Mouse (Mus musculus): ENCODE measurements around the gene Nova2. TPM values are rescaled to one million over a fixed set of nuclear protein-coding genes. Genes with fewer than 3 reads are reported as not detected.
A peak's percentile ranks its signal among the peaks of the same experiment; 100 is the strongest.

Nova2 gene
- polyA plus RNA-seq, 1 experiment from 2014 or later, result 0.33 TPM

- peak; percentile 22; the same call in 1 of the 2 replicates for ATAC-seq (ENCODE audit: insufficient number of reproducible peaks, insufficient read depth, low FRiP score, low TSS enrichment, low read depth)
Measured at GRCm38 (mm10) chr7:18958384-18958766, 32.7 kb downstream of the Nova2 start.

GRCm38 (mm10) chr7:18959446-18959845, 33.8 kb downstream of the Nova2 start:
- Histone ChIP-seq H3K36me3 (no peaks in the 10 kb centered on the region), H3K9me3 (no peaks in the 10 kb centered on the region), H3K27ac (no peak overlapping the region), H3K4me1 (replicated peaks) (peaks cover 23% of the 10 kb centered on the region), H3K9ac (replicated peaks) (no peak overlapping the region), H3K4me3 (replicated peaks) (no peak overlapping the region), H3K27me3 (peaks cover 99% of the 10 kb centered on the region), H3K4me2 (no peak overlapping the region)
- ATAC-seq (ENCODE audit: insufficient number of reproducible peaks, insufficient read depth, low FRiP score, low TSS enrichment, low read depth), result no peak
- WGBS, result 68% methylated on average over 8 of the region's 8 CpGs

More at GRCm38 (mm10) chr7:18958384-18958766, 32.7 kb downstream of the Nova2 start:
- Histone ChIP-seq H3K27me3 (peaks cover 91% of the 10 kb centered on the region), H3K4me3 (replicated peaks) (peak overlapping the region; percentile 62), H3K9me3 (no peaks in the 10 kb centered on the region), H3K4me2 (peak overlapping the region; percentile 98), H3K4me1 (replicated peaks) (peaks cover 21% of the 10 kb centered on the region), H3K9ac (replicated peaks) (peak overlapping the region; percentile 54), H3K36me3 (no peaks in the 10 kb centered on the region), H3K27ac (no peak overlapping the region)
- 0% methylated on average over 21 of the region's 21 CpGs for WGBS

GRCm38 (mm10) chr7:18962171-18962792, 36.6 kb downstream of the Nova2 start:
- H3K4me3 ChIP-seq (replicated peaks), result peak overlapping the region; percentile 15; the same call in 1 of the 2 replicates
- WGBS, result under 1% methylated on average over 17 of the region's 17 CpGs
- no peak overlapping the region for H3K27ac ChIP-seq
- no peaks in the 10 kb centered on the region for H3K36me3 ChIP-seq
- no peak for ATAC-seq (ENCODE audit: insufficient number of reproducible peaks, insufficient read depth, low FRiP score, low TSS enrichment, low read depth)
- peaks cover 99% of the 10 kb centered on the region for H3K27me3 ChIP-seq
- peak overlapping the region; percentile 30 for H3K4me2 ChIP-seq
- H3K9me3 ChIP-seq, result no peaks in the 10 kb centered on the region
- H3K9ac ChIP-seq (replicated peaks), result no peak overlapping the region
- peaks cover 21% of the 10 kb centered on the region for H3K4me1 ChIP-seq (replicated peaks)

- Histone ChIP-seq H3K4me1 (replicated peaks) (peaks cover 16% of the 10 kb centered on the region), H3K27ac (no peak overlapping the region), H3K4me3 (replicated peaks) (peak overlapping the region; percentile 15; the same call in 1 of the 2 replicates), H3K9me3 (no peaks in the 10 kb centered on the region), H3K27me3 (peaks cover 98% of the 10 kb centered on the region), H3K4me2 (peak overlapping the region; percentile 30), H3K36me3 (no peaks in the 10 kb centered on the region), H3K9ac (replicated peaks) (no peak overlapping the region)
- no peak for ATAC-seq (ENCODE audit: insufficient number of reproducible peaks, insufficient read depth, low FRiP score, low TSS enrichment, low read depth)
- under 1% methylated on average over 20 of the region's 20 CpGs for WGBS
Measured at GRCm38 (mm10) chr7:18962795-18963194, 37.1 kb downstream of the Nova2 start.

GRCm38 (mm10) chr7:18963294-18963843, 37.7 kb downstream of the Nova2 start:
- WGBS, result 2% methylated on average over 19 of the region's 19 CpGs
- Histone ChIP-seq H3K9ac (replicated peaks) (no peak overlapping the region), H3K9me3 (no peaks in the 10 kb centered on the region), H3K36me3 (no peaks in the 10 kb centered on the region), H3K27ac (no peak overlapping the region), H3K4me1 (replicated peaks) (peaks cover 12% of the 10 kb centered on the region), H3K4me2 (no peak overlapping the region), H3K27me3 (peaks cover 93% of the 10 kb centered on the region), H3K4me3 (replicated peaks) (no peak overlapping the region)
- ATAC-seq (ENCODE audit: insufficient number of reproducible peaks, insufficient read depth, low FRiP score, low TSS enrichment, low read depth), result no peak

- no peak for ATAC-seq (ENCODE audit: insufficient number of reproducible peaks, insufficient read depth, low FRiP score, low TSS enrichment, low read depth)
- no peak overlapping the region for H3K4me2 ChIP-seq
- no peaks in the 10 kb centered on the region for H3K36me3 ChIP-seq
- 71% methylated on average over 5 of the region's 5 CpGs for WGBS
- no peak overlapping the region for H3K9ac ChIP-seq (replicated peaks)
- H3K27me3 ChIP-seq, result peaks cover 92% of the 10 kb centered on the region
- no peak overlapping the region for H3K4me3 ChIP-seq (replicated peaks)
- H3K4me1 ChIP-seq (replicated peaks), result peaks cover 10% of the 10 kb centered on the region; the same call in 1 of the 2 replicates
- H3K9me3 ChIP-seq, result no peaks in the 10 kb centered on the region
- no peak overlapping the region for H3K27ac ChIP-seq
Measured at GRCm38 (mm10) chr7:18965312-18965711, 39.6 kb downstream of the Nova2 start.

GRCm38 (mm10) chr7:18967603-18968002, 41.9 kb downstream of the Nova2 start:
- H3K4me1 ChIP-seq (replicated peaks), result peaks cover 8% of the 10 kb centered on the region; the same call in 1 of the 2 replicates
- WGBS, result 5% methylated on average over 8 of the region's 8 CpGs
- H3K27ac ChIP-seq, result no peak overlapping the region
- no peaks in the 10 kb centered on the region for H3K9me3 ChIP-seq
- H3K36me3 ChIP-seq, result no peaks in the 10 kb centered on the region
- no peak overlapping the region for H3K9ac ChIP-seq (replicated peaks)
- H3K4me2 ChIP-seq, result no peak overlapping the region
- peaks cover 71% of the 10 kb centered on the region for H3K27me3 ChIP-seq
- no peak for ATAC-seq (ENCODE audit: insufficient number of reproducible peaks, insufficient read depth, low FRiP score, low TSS enrichment, low read depth)
- no peak overlapping the region for H3K4me3 ChIP-seq (replicated peaks)

- no peak for ATAC-seq (ENCODE audit: insufficient number of reproducible peaks, insufficient read depth, low FRiP score, low TSS enrichment, low read depth)
- Histone ChIP-seq H3K9ac (replicated peaks) (no peak overlapping the region), H3K4me2 (no peak overlapping the region), H3K36me3 (no peaks in the 10 kb centered on the region), H3K4me3 (replicated peaks) (no peak overlapping the region), H3K27me3 (peaks cover 48% of the 10 kb centered on the region), H3K9me3 (no peaks in the 10 kb centered on the region), H3K4me1 (replicated peaks) (no peaks in the 10 kb centered on the region), H3K27ac (no peak overlapping the region)
- 89% methylated on average over 3 of the region's 3 CpGs for WGBS
Measured at GRCm38 (mm10) chr7:18970956-18971355, 45.3 kb downstream of the Nova2 start.

GRCm38 (mm10) chr7:18978381-18978780, 52.7 kb downstream of the Nova2 start:
- Histone ChIP-seq H3K27me3 (peaks cover 16% of the 10 kb centered on the region), H3K27ac (no peak overlapping the region), H3K36me3 (no peaks in the 10 kb centered on the region), H3K4me2 (no peak overlapping the region), H3K4me3 (replicated peaks) (no peak overlapping the region), H3K4me1 (replicated peaks) (no peaks in the 10 kb centered on the region), H3K9me3 (no peaks in the 10 kb centered on the region), H3K9ac (replicated peaks) (no peak overlapping the region)
- no peak for ATAC-seq (ENCODE audit: insufficient number of reproducible peaks, insufficient read depth, low FRiP score, low TSS enrichment, low read depth)
- 92% methylated on average over 9 of the region's 9 CpGs for WGBS

GRCm38 (mm10) chr7:18986503-18986902, 60.8 kb downstream of the Nova2 start:
- WGBS, result 74% methylated on average over 2 of the region's 2 CpGs

GRCm38 (mm10) chr7:18987100-18987499, 61.4 kb downstream of the Nova2 start, which contains the start of gene Nanos2:
Nanos2 (plus strand) TSS chr7:18987400.
- no peak within 1 kb of the TSS for H3K9ac ChIP-seq (replicated peaks)
- H3K9me3 ChIP-seq, result no peaks in the 10 kb centered on the region
- H3K36me3 ChIP-seq, result no peaks in the 10 kb centered on the region
- H3K4me2 ChIP-seq, result no peak within 1 kb of the TSS
- no peak within 1 kb of the TSS for H3K27ac ChIP-seq
- H3K4me1 ChIP-seq (replicated peaks), result peaks cover 12% of the 10 kb centered on the region; the same call in 1 of the 2 replicates
- ATAC-seq (ENCODE audit: insufficient number of reproducible peaks, insufficient read depth, low FRiP score, low TSS enrichment, low read depth), result no peak
- WGBS, result 56% methylated on average over 2 of the region's 2 CpGs
- H3K27me3 ChIP-seq, result peaks cover 23% of the 10 kb centered on the region
- H3K4me3 ChIP-seq (replicated peaks), result no peak within 1 kb of the TSS

More at GRCm38 (mm10) chr7:18986503-18986902, 60.8 kb downstream of the Nova2 start:
- Histone ChIP-seq H3K36me3 (no peaks in the 10 kb centered on the region), H3K4me3 (replicated peaks) (no peak overlapping the region), H3K27me3 (peaks cover 17% of the 10 kb centered on the region), H3K9me3 (no peaks in the 10 kb centered on the region), H3K4me2 (no peak overlapping the region), H3K9ac (replicated peaks) (no peak overlapping the region), H3K4me1 (replicated peaks) (peaks cover 6% of the 10 kb centered on the region; the same call in 1 of the 2 replicates), H3K27ac (no peak overlapping the region)
- ATAC-seq (ENCODE audit: insufficient number of reproducible peaks, insufficient read depth, low FRiP score, low TSS enrichment, low read depth), result no peak
